Mouse (Mus musculus): Measurements from ENCODE around the gene Ogt.

GRCm38 (mm10) chrX:101639741-101640166 lies at the start of gene Ogt:
- no peak for TF ChIP-seq CTCF (conservative IDR thresholded peaks at IDR 0.05; ENCODE audit: low read length)
- TF ChIP-seq POU5F1 (IDR thresholded peaks at IDR 0.05; ENCODE audit: borderline replicate concordance, low read length): no peak
